8 mouse cellular contexts compared by ENCODE assay signal in the genomic region with DNA sequence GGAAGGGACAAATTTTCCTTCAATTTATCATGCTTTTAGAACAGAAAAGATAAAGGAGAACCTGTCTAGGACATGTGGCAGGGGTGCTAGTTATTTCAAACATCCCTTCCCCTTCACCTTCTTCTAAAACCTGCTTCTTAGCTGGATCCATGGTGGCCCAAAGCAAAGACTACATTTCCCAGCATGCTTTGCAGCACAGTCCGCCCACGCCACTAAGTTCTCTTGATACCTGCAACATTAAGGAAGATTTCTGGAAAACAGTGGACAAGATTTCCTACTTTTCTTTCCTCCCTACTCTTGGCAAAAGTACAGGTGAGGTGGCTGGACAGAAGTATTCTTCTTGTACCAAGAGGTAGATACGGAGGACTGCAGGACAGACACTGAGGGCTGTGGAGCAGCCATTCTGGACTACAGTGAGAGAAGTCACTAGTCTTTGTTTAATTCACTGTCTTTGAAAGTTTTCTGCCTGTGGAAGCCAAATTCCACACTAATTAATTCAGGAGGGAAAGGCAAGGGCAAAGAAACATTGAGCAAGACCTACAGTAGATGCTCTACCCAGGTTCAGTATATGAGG. TPM values are rescaled to one million over a fixed set of nuclear protein-coding genes. Genes with fewer than 3 reads are reported as not detected.
DNase-seq lines count a peak whose midpoint lies in the region; ATAC-seq and TF ChIP-seq lines count a peak whose summit lies in the region.

No protein-coding gene starts in this region.

- TF ChIP-seq CTCF in testis, adult 2 months (IDR thresholded peaks at IDR 0.05; ENCODE audit: control insufficient read depth, insufficient read depth, insufficient replicate concordance, low read depth, low read length) = no peak

- no peak for ATAC-seq in embryonic facial prominence, embryonic 15.5 days (ENCODE audit: insufficient number of reproducible peaks, low FRiP score, low TSS enrichment, low read depth)

- no peak for TF ChIP-seq POLR2A in testis, adult 2 months (IDR thresholded peaks at IDR 0.05; ENCODE audit: control insufficient read depth, low read depth, low read length)

- H3K27me3 ChIP-seq in testis, adult 2 months (ENCODE audit: control insufficient read depth, insufficient read depth, low read length) = no peaks in the 10 kb centered on the region
- H3K27me3 ChIP-seq in embryonic facial prominence, embryonic 15.5 days = no peaks in the 10 kb centered on the region

- H3K4me3 ChIP-seq in testis, adult 2 months (ENCODE audit: control insufficient read depth, low read depth, low read length) = no peak overlapping the region; the same call in 1 of the 2 replicates
- peak overlapping the region; percentile 33 for H3K4me3 ChIP-seq in embryonic facial prominence, embryonic 15.5 days (replicated peaks)

- WGBS in embryonic facial prominence, embryonic 15.5 days = 48% methylated on average over 3 of the region's 3 CpGs

- no peaks in the 10 kb centered on the region for H3K36me3 ChIP-seq in testis, adult 2 months (ENCODE audit: control insufficient read depth, insufficient read depth, low read length)
- no peaks in the 10 kb centered on the region for H3K36me3 ChIP-seq in embryonic facial prominence, embryonic 15.5 days

- peak overlapping the region; percentile 5; the same call in 1 of the 2 replicates for H3K27ac ChIP-seq in testis, adult 2 months (ENCODE audit: control insufficient read depth, insufficient read depth, low read depth, low read length)
- H3K27ac ChIP-seq in embryonic facial prominence, embryonic 15.5 days (replicated peaks) = no peak overlapping the region

- intact Hi-C loops in left cerebral cortex, postnatal 36 days (cut with DNase I) = no loop called here

- no peaks in the 10 kb centered on the region for H3K9me3 ChIP-seq in embryonic facial prominence, embryonic 15.5 days (replicated peaks)

- no peak overlapping the region for H3K9ac ChIP-seq in embryonic facial prominence, embryonic 15.5 days

- no peaks in the 10 kb centered on the region for H3K4me1 ChIP-seq in testis, adult 2 months (ENCODE audit: control insufficient read depth, insufficient read depth, low read length)
- H3K4me1 ChIP-seq in embryonic facial prominence, embryonic 15.5 days = no peaks in the 10 kb centered on the region

- peak overlapping the region; percentile 21; the same call in 1 of the 2 replicates for H3K4me2 ChIP-seq in embryonic facial prominence, embryonic 15.5 days (replicated peaks)

- no peak for DNase-seq in testis, postnatal 14 days (ENCODE audit: low spot score)
- DNase-seq in induced T-regulatory cell, adult 2 months (ENCODE audit: low read depth) = peak; percentile 38
- DNase-seq in lung, postnatal 36 days = peak; percentile 44
- DNase-seq in left cerebral cortex, postnatal 36 days (ENCODE audit: low spot score in 2 of 2) = no peak
- no peak for DNase-seq in urinary bladder, adult 2 months (ENCODE audit: low spot score)
- DNase-seq in spleen, postnatal 14 days (ENCODE audit: low spot score in 2 of 2) = no peak

RNA-seq across cellular contexts. Expression of a gene that starts 9.2 kb away (rescaled TPM):
- polyA plus RNA-seq in testis, adult 2 months (2012; rRNA removed) = 0.74 and 1.1 TPM in 2 replicates
- polyA plus RNA-seq in embryonic facial prominence, embryonic 15.5 days (2015; fragmentation: Nextera tagmentation; extraction: Ambion mirVana) = 2.3 TPM in 2 replicates
- total RNA-seq in left cerebral cortex, postnatal 36 days (2021) = 1 to 10 TPM; 1.9 to 2.0 TPM
- 11.6 and 13.5 TPM in 2 replicates for polyA plus RNA-seq in urinary bladder, adult 2 months (2012; rRNA removed)

RNA-seq across cellular contexts. Expression of a gene that starts 15.8 kb away (rescaled TPM):
- 0.49 and 0.51 TPM in 2 replicates for polyA plus RNA-seq in testis, adult 2 months (2012; rRNA removed)
- polyA plus RNA-seq in embryonic facial prominence, embryonic 15.5 days (2015; fragmentation: Nextera tagmentation; extraction: Ambion mirVana) = 0.59 and 0.65 TPM in 2 replicates
- total RNA-seq in left cerebral cortex, postnatal 36 days (2021) = 10 to 100 TPM; 13.6 to 16.8 TPM
- polyA plus RNA-seq in urinary bladder, adult 2 months (2012; rRNA removed) = 0.69 and 0.96 TPM in 2 replicates

Comparison
In these comparisons a context has a peak if more than half of its experiments do, and no peak if none do; other contexts are left out.
1. DNase-seq: peak in induced T-regulatory cell, adult 2 months (single experiment) and lung, postnatal 36 days (single experiment); none in testis, postnatal 14 days (single experiment), left cerebral cortex, postnatal 36 days (0 of 2), urinary bladder, adult 2 months (single experiment) and spleen, postnatal 14 days (0 of 2).